Mouse (Mus musculus) limb, embryonic 14.5 days (tissue): ENCODE results near the gene Bhlhe23. TPM values are rescaled to one million over a fixed set of nuclear protein-coding genes. Genes with fewer than 3 reads are reported as not detected.

Source experiments
- ATAC-seq: fragments of 200-750 bp; cut with Nextera tagmentation; 2 replicates; pipeline ENCODE4 v1.8.0; 2017; ENCODE audit warnings: low read depth, moderate number of reproducible peaks, moderate TSS enrichment; ENCODE audit not compliant: low FRiP score
- DNase-seq: peaks from one replicate; pipeline ENCODE4 v3.0.0-alpha.2; 2015; ENCODE audit warnings: low spot score
- H3K27ac ChIP-seq: fragments of 300-500 bp; sonication (generic); replicated peaks from 2 replicates; pipeline ENCODE4 v1.5.1; 2014; ENCODE audit warnings: low read depth, mild to moderate bottlenecking, low read length, moderate library complexity, mixed read lengths
- H3K27me3 ChIP-seq: fragments of 300-500 bp; sonication (generic); 2 replicates; pipeline ENCODE4 v1.6.1; 2014; ENCODE audit warnings: low read length, mixed read lengths; ENCODE audit not compliant: control insufficient read depth, insufficient read depth
- H3K36me3 ChIP-seq: fragments of 300-500 bp; sonication (generic); 2 replicates; pipeline ENCODE4 v1.6.1; 2014; ENCODE audit warnings: mild to moderate bottlenecking, low read length, moderate library complexity, mixed read lengths; ENCODE audit not compliant: control insufficient read depth, insufficient read depth
- H3K4me1 ChIP-seq: fragments of 300-500 bp; sonication (generic); 2 replicates; pipeline ENCODE4 v1.6.1; 2014; ENCODE audit warnings: antibody characterized with exemption, low read length, mixed read lengths; ENCODE audit not compliant: control insufficient read depth, insufficient read depth
- H3K4me2 ChIP-seq: fragments of 300-500 bp; sonication (generic); replicated peaks from 2 replicates; pipeline ENCODE4 v1.6.1; 2014; ENCODE audit warnings: low read depth, mild to moderate bottlenecking, low read length, moderate library complexity; ENCODE audit not compliant: severe bottlenecking
- H3K4me3 ChIP-seq: fragments of 300-500 bp; sonication (generic); replicated peaks from 2 replicates; pipeline ENCODE4 v1.5.1; 2014; ENCODE audit warnings: low read length
- H3K9ac ChIP-seq: fragments of 300-500 bp; sonication (generic); 2 replicates; pipeline ENCODE4 v1.6.1; 2014; ENCODE audit warnings: mild to moderate bottlenecking, low read depth, low read length, moderate library complexity; ENCODE audit not compliant: severe bottlenecking
- H3K9me3 ChIP-seq: fragments of 300-500 bp; sonication (generic); 2 replicates; pipeline ENCODE4 v1.6.1; 2016; ENCODE audit warnings: low read length; ENCODE audit not compliant: control insufficient read depth
- POLR2A ChIP-seq: fragments of 200-500 bp; IDR thresholded peaks from 2 replicates; pipeline ENCODE4 v1.8.0; 2012; ENCODE audit warnings: inconsistent platforms, mild to moderate bottlenecking, moderate library complexity, borderline replicate concordance; ENCODE audit not compliant: insufficient read depth, insufficient read length; ENCODE audit errors: extremely low read depth
- WGBS: fragments of 180-500 bp; shearing (Covaris S2); extraction: QIAGEN DNeasy Blood & Tissue Kit; methylation state at CpG from one replicate; pipeline ENCODE4 v1.1.7; 2014; 5-methylcytosine and 5-hydroxymethylcytosine counted together
- polyA plus RNA-seq, 2 experiments: library from polyadenylated mRNA; depleted of rRNA in 1 of 2; stranded (reverse) in 1 of 2; unstranded in 1 of 2; fragments of >200 nt; fragmentation: Nextera tagmentation in 1 of 2; extraction: Ambion mirVana in 1 of 2; gene quantifications; 2 replicates each; pipeline versions ENCODE4 v1.2.1 to v1.2.3; 2012 to 2014

Gene Bhlhe23
- polyA plus RNA-seq, 2 experiments = not detected

GRCm38 (mm10) chr2:180745248-180745927 is 31.3 kb downstream of the Bhlhe23 start:
- Histone ChIP-seq H3K27ac (no peak overlapping the region), H3K27me3 (no peaks in the 10 kb centered on the region), H3K4me2 (no peak overlapping the region), H3K4me1 (no peaks in the 10 kb centered on the region), H3K36me3 (no peaks in the 10 kb centered on the region), H3K9ac (no peak overlapping the region), H3K4me3 (no peak overlapping the region), H3K9me3 (no peaks in the 10 kb centered on the region)
- DNase-seq (peak; percentile 74), ATAC-seq (peak; percentile 79)
- peak; percentile 20; the same call in 1 of the 2 replicates for TF ChIP-seq POLR2A
- 35% methylated on average over 17 of the region's 17 CpGs for WGBS

DNA sequence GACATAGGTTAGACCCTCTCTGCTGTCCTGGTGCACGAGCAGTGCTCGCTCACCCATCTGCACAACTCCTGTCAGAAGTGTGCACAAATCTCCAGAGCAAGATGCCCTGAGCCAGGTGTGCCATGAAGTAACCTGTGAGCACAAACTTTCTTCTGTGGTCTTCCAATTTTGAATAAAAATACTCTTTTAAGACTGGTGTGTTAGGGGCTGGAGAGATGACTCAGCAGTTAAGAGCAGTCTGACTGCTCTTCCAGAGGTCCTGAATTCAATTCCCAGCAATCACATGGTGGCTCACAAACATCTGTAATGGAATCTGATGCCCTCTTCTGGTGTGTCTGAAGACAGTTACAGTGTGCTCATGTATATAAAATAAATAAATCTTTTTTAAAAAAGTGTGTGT is 33.4 kb downstream of the Bhlhe23 start:
- no peak overlapping the region for H3K4me3 ChIP-seq
- no peaks in the 10 kb centered on the region for H3K9me3 ChIP-seq
- no peak for TF ChIP-seq POLR2A
- H3K27me3 ChIP-seq = no peaks in the 10 kb centered on the region
- no peak for DNase-seq
- no peak overlapping the region for H3K27ac ChIP-seq
- 90% methylated on average over 2 of the region's 2 CpGs for WGBS
- no peak overlapping the region for H3K4me2 ChIP-seq
- H3K36me3 ChIP-seq = no peaks in the 10 kb centered on the region
- no peak overlapping the region for H3K9ac ChIP-seq
- no peak for ATAC-seq
- H3K4me1 ChIP-seq = no peaks in the 10 kb centered on the region

DNA sequence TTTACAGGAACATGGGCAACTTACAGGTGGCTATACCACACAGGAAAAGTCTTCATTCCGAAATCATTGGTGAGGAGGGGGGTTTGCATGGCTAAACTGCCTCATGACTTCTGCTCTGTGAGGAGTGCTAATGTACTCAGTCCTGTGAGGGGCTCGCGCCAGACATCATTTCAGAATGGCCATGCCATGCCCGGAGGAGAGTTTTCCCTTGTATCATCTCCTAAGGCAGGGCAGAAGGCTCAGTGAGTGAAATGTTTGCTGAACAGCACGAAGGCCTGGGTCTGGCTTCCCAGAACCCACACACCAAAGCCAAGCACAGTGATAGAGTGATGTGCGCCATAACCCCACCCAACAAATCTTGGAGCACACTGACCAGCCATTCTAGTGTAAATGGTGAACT is 33.9 kb downstream of the Bhlhe23 start:
- Histone ChIP-seq H3K36me3 (no peaks in the 10 kb centered on the region), H3K9me3 (no peaks in the 10 kb centered on the region), H3K4me3 (no peak overlapping the region), H3K4me1 (no peaks in the 10 kb centered on the region), H3K27ac (no peak overlapping the region), H3K9ac (no peak overlapping the region), H3K4me2 (no peak overlapping the region), H3K27me3 (no peaks in the 10 kb centered on the region)
- WGBS = 82% methylated on average over 6 of the region's 6 CpGs
- no peak for DNase-seq
- no peak for TF ChIP-seq POLR2A
- no peak for ATAC-seq

- WGBS = 79% methylated on average over 7 of the region's 7 CpGs
- Histone ChIP-seq H3K4me1 (no peaks in the 10 kb centered on the region), H3K27ac (no peak overlapping the region), H3K9me3 (no peaks in the 10 kb centered on the region), H3K4me2 (no peak overlapping the region), H3K36me3 (no peaks in the 10 kb centered on the region), H3K4me3 (no peak overlapping the region), H3K27me3 (no peaks in the 10 kb centered on the region), H3K9ac (no peak overlapping the region)
- no peak for TF ChIP-seq POLR2A
- no peak for ATAC-seq
- DNase-seq = no peak
Measured at GRCm38 (mm10) chr2:180741421-180741820, 35.3 kb downstream of the Bhlhe23 start.

DNA sequence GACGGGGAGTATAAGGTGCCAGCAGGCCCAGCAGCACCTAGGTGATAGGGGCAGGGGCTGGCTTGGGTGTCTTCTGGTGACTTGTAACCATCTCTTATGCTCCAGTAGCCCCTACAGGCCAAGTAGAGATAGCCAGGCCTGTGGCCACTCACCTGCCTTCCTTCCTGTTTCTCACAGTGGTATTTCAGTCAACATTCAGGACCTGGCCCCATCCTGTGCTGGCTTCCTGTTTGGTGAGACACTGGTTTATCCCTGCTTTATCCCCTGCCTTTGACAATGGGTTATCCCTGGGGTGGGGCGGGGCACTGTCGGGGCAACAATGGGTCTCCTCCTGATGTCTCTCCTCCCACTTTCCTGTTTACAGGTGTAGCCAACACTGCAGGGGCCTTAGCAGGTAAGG is 36.4 kb downstream of the Bhlhe23 start:
- 25% methylated on average over 3 of the region's 3 CpGs for WGBS
- ATAC-seq = no peak

GRCm38 (mm10) chr2:180737984-180738383 is 38.7 kb downstream of the Bhlhe23 start:
- Histone ChIP-seq H3K36me3 (no peaks in the 10 kb centered on the region), H3K27ac (no peak overlapping the region), H3K4me3 (no peak overlapping the region), H3K27me3 (no peaks in the 10 kb centered on the region), H3K9ac (no peak overlapping the region), H3K4me2 (no peak overlapping the region), H3K4me1 (no peaks in the 10 kb centered on the region), H3K9me3 (no peaks in the 10 kb centered on the region)
- WGBS = 69% methylated on average over 2 of the region's 2 CpGs
- no peak for ATAC-seq
- DNase-seq = no peak
- no peak for TF ChIP-seq POLR2A

More for the DNA sequence above, 36.4 kb downstream of the Bhlhe23 start:
- H3K4me1 ChIP-seq = no peaks in the 10 kb centered on the region
- no peak overlapping the region for H3K4me3 ChIP-seq
- no peak for TF ChIP-seq POLR2A
- no peaks in the 10 kb centered on the region for H3K9me3 ChIP-seq
- no peak overlapping the region for H3K4me2 ChIP-seq
- no peak overlapping the region for H3K27ac ChIP-seq
- no peak overlapping the region for H3K9ac ChIP-seq
- DNase-seq = no peak
- no peaks in the 10 kb centered on the region for H3K27me3 ChIP-seq
- H3K36me3 ChIP-seq = no peaks in the 10 kb centered on the region
